Mouse (Mus musculus) lung, postnatal 0 days (tissue): ENCODE data around the gene Ubxn10.
A peak's percentile ranks its signal among the peaks of the same experiment; 100 is the strongest.

Experiments used
- CTCF ChIP-seq: IDR thresholded peaks from 2 replicates; pipeline ENCODE4 v1.5.1; 2016; ENCODE audit warnings: antibody characterized with exemption, mild to moderate bottlenecking
- EP300 ChIP-seq: IDR thresholded peaks from 2 replicates; pipeline ENCODE4 v1.6.1; 2016; ENCODE audit warnings: antibody characterized with exemption, mild to moderate bottlenecking, control low read depth

DNA sequence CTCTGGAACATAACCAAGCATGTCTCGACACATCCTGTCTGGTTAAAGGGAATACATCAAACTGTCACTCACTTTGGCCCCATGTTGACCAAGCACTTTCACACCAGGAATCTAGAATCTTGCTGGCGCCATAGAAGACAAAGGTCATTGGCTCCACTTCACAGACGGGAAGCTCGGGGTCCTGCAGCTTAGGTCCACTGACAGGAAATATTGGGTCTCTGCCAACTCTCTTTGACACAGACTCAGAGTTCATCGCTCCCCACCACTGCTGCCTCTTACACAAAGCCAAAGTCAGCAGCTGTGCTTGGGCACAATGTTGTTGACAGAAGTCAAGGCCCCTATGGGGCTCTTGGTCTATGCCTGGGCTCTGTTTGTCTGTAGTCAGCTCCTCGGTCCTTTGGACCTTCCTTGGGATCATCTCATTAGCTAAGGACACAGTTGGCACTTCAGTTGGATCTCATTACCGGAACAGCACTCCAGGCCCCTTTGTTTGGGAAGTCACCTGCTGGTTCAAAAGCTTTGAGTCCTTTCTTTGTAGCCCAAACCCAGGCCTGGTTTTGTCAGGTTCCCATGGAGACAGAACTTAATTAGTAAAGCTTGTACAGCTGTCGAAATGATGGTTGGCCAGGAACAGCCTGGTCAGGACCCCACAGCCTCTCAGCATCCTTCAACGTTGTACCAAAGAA is 7.8 kb downstream of the Ubxn10 start:
- TF ChIP-seq CTCF (no peak), EP300 (peak; percentile 83)
